ENCODE assay signal across 22 mouse cellular contexts in genomic region chr1:106628279-106628678, GRCm38 (mm10).
DNase-seq lines count a peak whose midpoint lies in the region; ATAC-seq and TF ChIP-seq lines count a peak whose summit lies in the region.
"Had no signal": no experiment of that assay in that cellular context is flagged by ENCODE, and none has a peak within 500 bp of the region (broad histone marks: within the 10 kb centered on the region; RNA-seq: fewer than 3 reads in every experiment).

No protein-coding gene starts in this region.

- TF ChIP-seq RAD21 in MEL (IDR thresholded peaks at IDR 0.05; ENCODE audit: low read depth, low read length) = no peak

- TF ChIP-seq POLR2A in MEL (IDR thresholded peaks at IDR 0.05; ENCODE audit: control insufficient read depth in 1 of 2, insufficient read depth in 1 of 2, low read depth in 1 of 2, low read length in 2 of 2, poor library complexity in 1 of 2) = no peak

- no peak overlapping the region for H3K4me2 ChIP-seq in stomach, postnatal 0 days (replicated peaks; ENCODE audit: low read depth)
- H3K4me2 ChIP-seq: forebrain, embryonic 12.5 days; forebrain, embryonic 15.5 days; heart, embryonic 13.5 days; hindbrain, embryonic 14.5 days had no signal

- peak overlapping the region; percentile 2; the same call in 1 of the 2 replicates for H3K27ac ChIP-seq in MEL (ENCODE audit: control insufficient read depth, low read depth, low read length)
- no peak overlapping the region for H3K27ac ChIP-seq in stomach, postnatal 0 days (replicated peaks)
- H3K27ac ChIP-seq: forebrain, embryonic 12.5 days had no signal

- no peak for TF ChIP-seq CTCF in MEL (IDR thresholded peaks at IDR 0.05 in 2 of 3, conservative IDR thresholded peaks at IDR 0.05 in 1 of 3; ENCODE audit: control insufficient read depth in 1 of 3, insufficient read depth in 1 of 3, low read depth in 2 of 3, low read length in 3 of 3, poor library complexity in 1 of 3, severe bottlenecking in 1 of 3)
- no peak for TF ChIP-seq CTCF in stomach, postnatal 0 days (IDR thresholded peaks at IDR 0.05; ENCODE audit: low read depth)

- no peak overlapping the region for H3K4me3 ChIP-seq in MEL (ENCODE audit: control insufficient read depth in 1 of 2, insufficient read depth in 1 of 2, low read depth in 2 of 2, low read length in 2 of 2)
- H3K4me3 ChIP-seq in stomach, postnatal 0 days (ENCODE audit: low read depth, low read length) = no peak overlapping the region
- H3K4me3 ChIP-seq: embryonic facial prominence, embryonic 13.5 days; erythroblast, embryonic 14.5 days; forebrain, embryonic 12.5 days; forebrain, embryonic 15.5 days; heart, embryonic 13.5 days had no signal

- no peak for TF ChIP-seq EP300 in MEL (IDR thresholded peaks at IDR 0.05; ENCODE audit: low read depth in 1 of 2, low read length in 2 of 2)
- TF ChIP-seq EP300 in stomach, postnatal 0 days (optimal IDR thresholded peaks at IDR 0.05) = no peak

- peak; percentile 73 for DNase-seq in MEL (ENCODE audit: low read depth, low spot score)
- no peak for DNase-seq in kidney, adult 8-10 months
- no peak for DNase-seq in cerebellum, adult 9-10 months
- DNase-seq in stomach, postnatal 0 days (ENCODE audit: low spot score) = no peak
- DNase-seq in gastrocnemius, adult 18-20 months (ENCODE audit: low spot score) = no peak
- DNase-seq: adrenal gland, adult 8-10 months; adrenal gland, postnatal 25 days; B cell, adult 2 months; cerebellum, adult 11-12 months; cerebellum, adult 8-10 months had no signal

- H3K36me3 ChIP-seq in MEL (ENCODE audit: control insufficient read depth in 1 of 2, insufficient read depth in 2 of 2, low read length in 2 of 2) = peaks cover 0 to 26% of the 10 kb centered on the region in 2 experiments; a peak in 2 of 4 replicates
- no peaks in the 10 kb centered on the region for H3K36me3 ChIP-seq in stomach, postnatal 0 days (ENCODE audit: control insufficient read depth, insufficient read depth, low read length)
- H3K36me3 ChIP-seq: embryonic facial prominence, embryonic 13.5 days; forebrain, embryonic 12.5 days; forebrain, embryonic 15.5 days; G1E; heart, embryonic 13.5 days had no signal

- H3K79me2 ChIP-seq in MEL (ENCODE audit: control insufficient read depth, insufficient read depth, low read length, poor library complexity) = peaks cover 14% of the 10 kb centered on the region

- H3K4me1 ChIP-seq in MEL (ENCODE audit: control insufficient read depth in 1 of 2, insufficient read depth in 2 of 2, low read length in 2 of 2) = peaks cover 17 to 26% of the 10 kb centered on the region in 2 experiments
- H3K4me1 ChIP-seq in stomach, postnatal 0 days (replicated peaks; ENCODE audit: control insufficient read depth, insufficient read depth) = peaks cover 7% of the 10 kb centered on the region

- H3K27me3 ChIP-seq in MEL (ENCODE audit: control insufficient read depth in 1 of 2, insufficient read depth in 2 of 2, low read length in 2 of 2) = no peaks in the 10 kb centered on the region
- H3K27me3 ChIP-seq in stomach, postnatal 0 days (ENCODE audit: control insufficient read depth, insufficient read depth, low read length) = no peaks in the 10 kb centered on the region
- H3K27me3 ChIP-seq: CH12.LX; embryonic facial prominence, embryonic 13.5 days; forebrain, embryonic 12.5 days; forebrain, embryonic 15.5 days; heart, embryonic 13.5 days had no signal

- no peak overlapping the region for H3K9ac ChIP-seq in MEL (ENCODE audit: control insufficient read depth, low read depth, low read length, poor library complexity, severe bottlenecking)
- no peak overlapping the region for H3K9ac ChIP-seq in stomach, postnatal 0 days (ENCODE audit: low read length)
- H3K9ac ChIP-seq: embryonic facial prominence, embryonic 13.5 days; forebrain, embryonic 12.5 days; forebrain, embryonic 15.5 days; heart, embryonic 13.5 days; hindbrain, embryonic 14.5 days had no signal

- H3K9me3 ChIP-seq in MEL (replicated peaks; ENCODE audit: insufficient read depth, low read length) = no peaks in the 10 kb centered on the region
- H3K9me3 ChIP-seq in stomach, postnatal 0 days (ENCODE audit: control insufficient read depth, low read length) = no peaks in the 10 kb centered on the region
- H3K9me3 ChIP-seq: embryonic facial prominence, embryonic 13.5 days; forebrain, embryonic 12.5 days; forebrain, embryonic 15.5 days; G1E; heart, embryonic 13.5 days had no signal

- peak; percentile 63 for ATAC-seq in granulocyte monocyte progenitor cell, adult 5-6 weeks (replicated peaks; ENCODE audit: poor library complexity, severe bottlenecking)
- peak; percentile 42 for ATAC-seq in megakaryocyte progenitor cell, adult 5-6 weeks (replicated peaks; ENCODE audit: poor library complexity)
- no peak for ATAC-seq in stomach, postnatal 0 days (ENCODE audit: low FRiP score, low TSS enrichment)
- ATAC-seq: activated CD4-positive, CD25-positive, alpha-beta regulatory T cell, adult 4 months; inflammation-experienced regulatory T-cells, adult 6 months had no signal

TF ChIP-seq in MEL, 35 proteins besides CTCF, POLR2A, EP300 and RAD21:
- no peak for TF ChIP-seq ZC3H11A (IDR thresholded peaks at IDR 0.05; ENCODE audit: low read depth, low read length)
- TF ChIP-seq USF1 (IDR thresholded peaks at IDR 0.05; ENCODE audit: low read depth, low read length) = no peak
- TF ChIP-seq POLR2AphosphoS5 (IDR thresholded peaks at IDR 0.05; ENCODE audit: borderline replicate concordance, low read depth, low read length) = no peak
- TF ChIP-seq ZMIZ1 (IDR thresholded peaks at IDR 0.05; ENCODE audit: low read depth, low read length) = no peak
- TF ChIP-seq ELF1 (IDR thresholded peaks at IDR 0.05; ENCODE audit: low read depth, low read length) = no peak
- no peak for TF ChIP-seq USF2 (IDR thresholded peaks at IDR 0.05; ENCODE audit: borderline replicate concordance in 1 of 2, insufficient read depth in 1 of 2, low read depth in 1 of 2, low read length in 2 of 2)
- no peak for TF ChIP-seq MEF2A (IDR thresholded peaks at IDR 0.05; ENCODE audit: extremely low read depth, insufficient replicate concordance, low read depth, low read length, poor library complexity, severe bottlenecking)
- TF ChIP-seq UBTF (IDR thresholded peaks at IDR 0.05; ENCODE audit: borderline replicate concordance, insufficient read depth, low read depth, low read length) = no peak
- no peak for TF ChIP-seq E2F4 (IDR thresholded peaks at IDR 0.05; ENCODE audit: borderline replicate concordance, low read depth, low read length)
- TF ChIP-seq POLR2AphosphoS2 (IDR thresholded peaks at IDR 0.05; ENCODE audit: low read length) = no peak
- TF ChIP-seq CHD1 (IDR thresholded peaks at IDR 0.05; ENCODE audit: low read depth, low read length) = no peak
- no peak for TF ChIP-seq ZNF384 (IDR thresholded peaks at IDR 0.05; ENCODE audit: low read depth, low read length)
- no peak for TF ChIP-seq HCFC1 (IDR thresholded peaks at IDR 0.05; ENCODE audit: low read depth, low read length)
